Mouse (Mus musculus): ENCODE data around the gene Gjb3.
A peak's percentile ranks its signal among the peaks of the same experiment; 100 is the strongest.

Gene Gjb3

DNA sequence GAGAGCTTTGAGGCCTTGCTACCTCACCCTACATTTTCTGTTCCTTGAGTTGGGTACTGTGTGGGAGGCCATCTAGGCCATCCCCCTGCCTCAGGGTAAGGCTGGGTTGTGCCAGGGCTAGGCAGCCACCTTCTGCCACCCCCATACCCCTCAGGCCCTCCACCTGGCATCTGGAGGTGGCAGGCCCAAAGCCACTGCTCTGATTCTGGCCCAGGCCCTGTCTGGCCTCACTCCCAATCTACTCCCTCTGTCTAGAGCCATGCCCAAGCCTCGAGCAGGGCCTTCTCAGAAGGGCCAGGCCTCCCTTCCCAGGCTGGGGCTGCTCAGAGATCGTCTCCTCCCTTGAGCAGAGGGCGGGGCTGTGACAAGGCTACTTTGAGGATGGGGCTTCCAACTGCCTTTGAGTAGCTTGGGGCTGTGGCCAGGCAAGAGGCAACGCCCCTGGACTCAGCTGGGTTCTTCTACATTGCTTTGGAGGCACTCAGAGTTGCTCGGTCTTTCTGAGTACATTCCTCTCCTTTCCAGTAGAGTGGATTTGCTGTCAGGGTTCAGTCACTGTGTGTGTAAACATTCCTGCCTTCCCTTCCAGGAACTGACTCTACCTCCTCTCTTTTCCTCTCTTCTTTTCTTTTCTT, 4.3 kb upstream of the Gjb3 start:
- no peak for DNase-seq (ENCODE audit: low spot score in 2 of 2)

DNA sequence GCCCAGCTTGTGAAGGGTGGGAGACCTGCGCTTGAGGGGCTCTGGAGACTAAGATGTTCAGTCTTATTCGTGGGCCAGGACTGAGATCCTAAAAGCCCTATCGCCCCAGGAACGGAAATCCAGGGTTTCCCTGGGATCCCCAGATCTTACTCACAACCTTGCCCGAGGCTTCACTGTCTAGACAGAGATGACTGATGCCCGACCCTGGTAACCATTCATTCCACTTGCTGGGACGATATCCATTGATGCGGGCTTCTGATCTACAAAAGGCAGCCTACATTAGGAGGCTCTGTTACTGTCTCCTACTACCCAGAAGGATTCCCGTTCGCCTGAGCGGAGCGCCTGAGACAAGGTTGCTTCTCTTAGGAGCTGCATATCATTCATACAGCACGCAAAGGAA, 527 bp upstream of the Gjb3 start:
- no peak for DNase-seq (ENCODE audit: low spot score in 2 of 2)

DNA sequence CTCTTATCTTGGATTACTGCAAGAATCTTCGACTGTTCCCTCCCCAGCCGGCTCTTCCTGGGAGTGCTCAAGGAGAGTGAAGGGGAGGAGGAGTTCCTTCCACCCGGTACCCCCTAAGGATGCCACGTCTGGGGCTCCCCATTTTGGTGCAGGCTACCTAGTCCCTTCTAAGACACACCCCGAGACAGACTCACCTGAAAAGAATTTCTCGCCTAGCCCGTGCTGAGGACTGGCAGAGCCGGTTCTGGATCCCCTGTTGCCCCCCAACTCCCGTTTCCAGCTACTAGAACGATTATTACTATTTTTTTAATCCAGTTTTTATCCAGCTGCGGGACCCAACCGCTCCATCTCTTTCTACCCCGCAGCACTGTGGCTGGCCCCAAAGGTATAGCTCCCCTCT, 893 bp downstream of the Gjb3 start:
- no peak for DNase-seq (ENCODE audit: low spot score in 2 of 2)

DNA sequence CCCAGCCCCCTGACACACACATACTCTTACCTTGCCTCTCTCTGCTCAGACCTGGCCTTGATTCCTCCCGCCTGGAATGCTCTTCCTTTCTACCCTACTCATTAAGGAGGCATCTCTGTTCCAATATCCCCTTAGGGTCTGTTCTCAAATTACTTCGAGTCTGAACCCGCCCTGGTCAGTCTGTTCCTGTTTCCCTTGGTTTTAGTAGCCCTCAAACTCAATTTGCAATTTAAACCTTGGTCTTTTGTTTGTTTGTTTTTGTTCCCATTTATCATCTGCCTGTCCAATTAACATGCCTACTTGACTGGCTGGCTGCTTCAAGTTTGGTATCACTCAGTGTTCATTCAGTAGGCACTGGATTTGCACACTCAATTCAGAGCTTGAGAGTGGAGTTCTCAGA, 1.6 kb downstream of the Gjb3 start:
- no peak for DNase-seq (ENCODE audit: low spot score in 2 of 2)

DNA sequence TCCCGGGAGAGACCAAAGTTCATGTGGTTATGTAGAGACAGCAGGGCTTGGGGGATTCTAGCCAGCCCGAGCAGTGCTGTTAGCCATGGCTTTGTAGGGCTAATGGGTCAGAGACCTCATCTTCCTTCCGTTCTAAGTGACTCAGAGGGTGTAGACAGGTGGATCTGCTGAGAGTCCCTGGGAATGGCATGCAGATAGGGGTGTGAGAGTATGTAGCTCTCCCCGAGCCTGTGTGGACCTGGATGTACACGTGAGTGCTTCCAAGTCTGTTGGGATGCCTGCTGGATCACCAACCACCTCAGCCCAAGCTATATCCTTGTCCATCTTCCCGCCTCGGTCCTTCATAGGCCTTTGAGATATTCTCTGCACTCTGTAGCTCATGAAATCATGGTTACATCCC, 2.3 kb downstream of the Gjb3 start:
- DNase-seq (ENCODE audit: low spot score in 2 of 2) = no peak

DNA sequence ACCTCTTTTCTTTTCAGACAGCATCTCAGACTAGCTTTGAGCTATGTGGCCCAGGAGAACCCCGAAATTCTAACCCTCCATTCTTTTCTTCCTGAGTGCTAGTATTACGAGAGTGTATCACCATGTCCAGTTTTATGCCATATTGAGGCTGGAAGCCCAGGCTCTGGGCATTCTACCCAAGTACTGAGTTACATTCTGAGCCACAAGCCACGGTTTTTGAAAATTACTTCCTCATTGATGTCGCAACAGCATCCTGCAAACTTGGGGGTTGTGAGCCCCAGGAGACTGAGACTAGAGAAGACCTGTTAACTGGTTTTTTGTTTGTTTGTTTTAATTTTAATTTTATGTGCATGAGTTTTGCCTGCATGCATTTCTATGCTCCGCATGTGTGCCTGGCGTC, 2.9 kb downstream of the Gjb3 start:
- DNase-seq (ENCODE audit: low spot score in 2 of 2) = no peak

DNA sequence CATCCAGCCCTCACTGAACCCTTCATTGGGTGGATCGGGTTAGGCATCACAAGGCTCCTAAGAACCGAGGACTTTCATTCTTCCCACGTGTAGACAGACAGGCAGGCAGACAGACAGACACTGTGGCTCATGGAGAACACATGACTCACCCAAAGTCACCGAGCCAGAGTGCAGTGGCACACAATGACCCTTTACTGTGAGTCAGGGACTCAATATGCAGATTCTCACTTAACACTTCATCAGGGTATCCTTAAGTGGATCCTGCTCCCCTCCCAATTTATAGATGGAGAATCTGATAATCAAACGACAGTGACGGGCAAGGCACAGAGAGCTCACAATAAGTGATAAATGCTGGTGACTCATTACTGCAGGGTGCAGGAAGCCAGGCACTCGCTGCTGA, 3.4 kb downstream of the Gjb3 start:
- DNase-seq (ENCODE audit: low spot score in 2 of 2) = no peak

DNA sequence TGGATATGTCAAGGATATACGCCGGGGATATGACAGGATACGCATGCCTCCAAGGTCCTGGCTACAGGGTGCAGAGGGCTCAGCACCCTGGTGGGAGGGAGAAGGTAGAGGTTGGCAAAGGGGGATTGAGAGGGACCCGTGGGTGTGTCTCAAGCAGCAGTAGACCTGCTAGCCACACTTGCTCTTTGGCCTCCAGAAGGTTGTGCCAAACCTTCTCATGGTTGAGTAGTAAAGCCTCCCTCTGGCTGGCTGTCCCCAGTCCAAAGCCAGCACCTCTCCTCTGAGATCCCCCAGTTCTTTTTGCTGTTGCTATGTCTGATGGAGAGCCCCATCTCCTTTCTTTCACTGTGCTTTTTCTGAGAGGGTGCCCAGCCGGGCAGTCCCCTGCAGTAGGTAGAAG, 5.4 kb downstream of the Gjb3 start:
- DNase-seq (ENCODE audit: low spot score in 2 of 2) = no peak

DNA sequence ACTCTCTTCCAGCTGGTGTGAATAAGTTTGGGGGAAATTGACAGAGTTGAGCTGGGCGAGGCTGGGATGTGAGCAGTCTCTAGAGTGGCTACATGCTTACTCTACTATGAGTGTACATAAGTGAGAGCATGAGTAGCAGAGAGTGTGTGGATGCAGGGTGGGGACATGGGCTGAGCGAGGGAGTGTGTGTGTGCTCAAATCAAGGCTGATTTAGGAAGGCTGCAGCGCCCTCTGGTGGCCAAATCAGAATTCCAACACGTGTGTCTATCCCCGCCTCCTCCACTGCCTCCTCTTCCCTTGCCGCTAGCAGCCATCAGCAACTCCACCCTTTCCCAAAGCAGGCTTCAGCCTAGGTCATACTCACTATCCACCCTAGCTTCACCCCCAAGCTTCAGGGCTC, 5.9 kb downstream of the Gjb3 start:
- peak; percentile 37 to 73 for DNase-seq (ENCODE audit: low spot score in 2 of 2)

DNA sequence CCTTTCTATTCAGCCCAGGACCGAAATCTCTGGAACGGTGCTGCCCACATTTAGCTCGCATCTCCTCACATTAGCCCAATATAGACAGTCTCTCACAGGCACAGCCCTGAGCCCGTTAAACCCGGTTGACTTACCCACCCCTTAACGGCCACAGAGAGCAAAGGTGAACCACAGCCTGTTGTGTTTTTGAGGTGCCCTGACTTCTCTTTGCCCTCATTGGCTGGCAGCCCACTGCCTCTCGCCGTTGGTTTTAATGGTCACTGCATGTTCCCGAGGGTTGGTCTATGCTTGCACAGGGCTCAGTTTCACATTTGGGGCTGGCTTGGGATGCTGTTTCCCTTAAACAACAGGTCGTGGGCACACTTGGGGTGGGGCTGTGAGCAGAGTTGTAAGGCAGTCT, 6.3 kb downstream of the Gjb3 start:
- no peak for DNase-seq (ENCODE audit: low spot score in 2 of 2)

DNA sequence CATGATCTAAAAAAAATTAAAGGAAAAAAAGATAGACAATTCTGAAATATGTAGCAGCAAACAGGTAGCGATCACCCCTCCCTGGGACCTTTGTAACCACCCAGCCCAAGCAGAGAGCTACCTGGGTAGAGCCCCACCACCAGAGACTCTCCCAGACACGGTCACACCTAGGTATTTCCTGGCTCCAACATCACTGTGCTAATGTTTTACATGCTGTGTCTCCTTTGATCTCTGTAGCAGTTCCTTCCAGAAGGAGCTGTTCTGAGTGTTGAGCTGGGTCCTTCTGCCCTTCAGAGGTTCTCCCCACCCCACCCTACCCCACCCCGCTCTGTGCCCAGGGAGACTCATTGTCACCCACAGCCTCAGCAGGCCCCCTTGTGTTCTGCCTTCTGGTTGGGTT, 7.0 kb downstream of the Gjb3 start:
- no peak for DNase-seq (ENCODE audit: low spot score in 2 of 2)

DNA sequence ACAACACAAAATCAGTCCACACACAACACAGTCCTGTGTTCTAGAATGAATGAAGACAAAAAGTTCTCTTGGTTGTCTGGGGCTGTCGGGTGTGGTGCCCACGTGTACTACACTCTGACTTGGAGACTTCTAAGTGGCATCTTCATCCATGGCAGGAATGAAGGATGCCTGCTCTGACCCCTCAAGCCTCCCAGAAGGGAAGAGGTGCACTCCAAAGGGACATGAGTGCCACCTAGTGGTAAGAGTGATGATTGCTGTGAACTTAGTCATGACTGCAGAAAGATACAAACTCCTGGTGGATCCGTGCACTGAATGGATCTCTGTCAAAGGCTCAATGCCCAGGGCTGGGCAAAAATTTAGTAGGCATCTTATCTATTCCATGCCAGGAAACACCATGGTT, 11.0 kb downstream of the Gjb3 start:
- DNase-seq (ENCODE audit: low spot score in 2 of 2) = peak in 1 of 2 experiments; percentile 56

DNA sequence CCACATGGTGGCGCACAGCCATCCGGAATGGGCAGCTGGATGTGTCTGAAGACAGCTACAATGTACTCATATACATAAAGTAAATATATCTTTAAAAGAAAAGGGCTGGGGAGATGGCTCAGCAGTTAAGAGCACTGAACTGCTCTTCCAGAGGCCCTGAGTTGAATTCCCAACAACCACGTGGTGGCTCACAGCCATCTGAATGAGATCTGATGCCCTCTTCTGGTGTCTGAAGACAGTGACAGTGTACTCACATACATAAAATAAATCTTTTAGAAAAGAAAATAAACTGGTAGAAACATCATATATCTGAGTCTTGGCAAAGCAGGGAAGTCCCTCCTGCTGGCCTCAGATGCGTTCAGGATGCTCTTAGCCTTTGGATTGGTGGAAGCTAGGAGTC, 13.5 kb downstream of the Gjb3 start:
- DNase-seq (ENCODE audit: low spot score in 2 of 2) = no peak

DNA sequence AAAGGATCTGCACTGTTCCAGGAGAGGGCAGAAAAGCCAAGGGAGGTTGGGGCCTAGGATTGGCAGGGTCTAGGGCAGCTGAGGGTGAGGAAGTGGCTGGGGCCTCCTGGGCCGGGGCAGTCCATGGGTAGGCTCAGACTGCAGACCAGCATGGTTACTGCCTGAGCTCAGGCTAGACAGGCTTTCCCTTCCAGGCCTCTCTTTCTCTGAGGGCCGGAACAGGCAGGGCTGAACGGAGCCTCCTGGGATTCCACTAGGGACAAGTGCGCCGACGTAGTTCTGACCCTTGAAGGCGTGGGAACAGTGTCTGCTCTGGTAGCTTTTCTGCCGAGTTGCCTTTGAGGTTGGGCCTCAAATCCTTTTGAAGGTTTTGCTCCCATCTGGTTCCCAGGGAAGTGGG, 14.9 kb downstream of the Gjb3 start:
- DNase-seq (ENCODE audit: low spot score in 2 of 2) = no peak

DNA sequence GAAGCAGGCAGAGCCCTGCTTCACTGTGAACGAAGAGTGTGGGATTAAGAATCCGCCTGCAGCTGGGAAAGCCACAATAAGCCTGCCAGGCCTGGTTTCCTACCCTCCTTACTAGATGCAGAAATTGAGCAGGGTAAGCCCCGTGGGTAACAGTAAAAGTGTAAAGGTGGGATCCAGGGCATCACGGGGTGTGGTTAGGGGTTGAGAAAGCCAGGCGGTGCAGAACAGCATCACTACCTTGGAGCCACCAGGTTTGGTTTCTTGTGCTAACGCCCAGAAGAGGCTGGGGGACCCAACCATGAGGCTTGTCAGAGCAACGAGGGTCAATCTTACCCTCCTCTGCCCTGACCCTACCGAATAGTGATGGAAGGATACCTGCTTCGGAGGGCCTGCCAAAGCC, 16.1 kb downstream of the Gjb3 start:
- no peak for DNase-seq (ENCODE audit: low spot score in 2 of 2)

DNA sequence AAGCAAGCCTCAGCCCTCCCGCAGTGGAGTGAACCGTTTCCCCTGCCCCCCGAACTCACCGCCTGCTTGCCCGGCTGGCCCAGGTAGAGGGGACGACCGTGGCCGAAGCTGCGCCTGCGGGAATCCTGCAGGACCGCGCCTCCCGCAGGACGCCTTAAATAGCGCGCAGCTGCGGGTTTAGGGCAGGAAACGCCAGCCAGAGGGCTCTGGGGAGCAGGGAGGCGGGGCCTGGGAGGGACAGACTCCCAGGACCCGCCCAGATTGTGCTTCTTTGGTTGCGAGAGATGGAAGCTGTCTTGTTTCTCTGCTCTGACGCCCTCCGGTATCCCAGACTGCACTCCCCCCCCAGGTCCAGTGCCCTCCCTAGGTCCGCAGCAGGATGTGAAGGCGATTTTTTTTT, 16.8 kb downstream of the Gjb3 start, which contains the start of gene Gja4:
TSS of gene Gja4 (minus strand) at position 179 of the 400 bp plus-strand sequence.
- peak; percentile 29 to 56 for DNase-seq (ENCODE audit: low spot score in 2 of 2)

DNA sequence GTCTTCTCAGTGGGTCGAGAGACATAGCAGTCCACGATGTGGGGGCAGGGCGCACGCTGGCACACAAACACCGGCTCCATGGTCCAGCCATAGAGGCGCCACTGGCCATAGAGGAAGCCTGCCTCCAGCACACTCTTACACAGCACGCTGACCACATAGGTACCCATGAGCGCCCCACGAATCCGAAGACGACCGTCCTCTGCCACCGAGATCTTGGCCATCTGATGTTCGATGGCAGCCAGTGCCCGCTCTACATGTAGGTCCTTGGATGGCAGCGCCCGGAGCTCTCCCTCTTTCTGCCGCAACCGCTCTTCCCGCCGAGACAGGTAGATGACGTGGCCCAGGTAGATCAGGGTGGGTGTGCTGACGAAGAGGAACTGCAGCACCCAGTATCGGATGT, 18.3 kb downstream of the Gjb3 start:
- no peak for DNase-seq (ENCODE audit: low spot score in 2 of 2)

DNA sequence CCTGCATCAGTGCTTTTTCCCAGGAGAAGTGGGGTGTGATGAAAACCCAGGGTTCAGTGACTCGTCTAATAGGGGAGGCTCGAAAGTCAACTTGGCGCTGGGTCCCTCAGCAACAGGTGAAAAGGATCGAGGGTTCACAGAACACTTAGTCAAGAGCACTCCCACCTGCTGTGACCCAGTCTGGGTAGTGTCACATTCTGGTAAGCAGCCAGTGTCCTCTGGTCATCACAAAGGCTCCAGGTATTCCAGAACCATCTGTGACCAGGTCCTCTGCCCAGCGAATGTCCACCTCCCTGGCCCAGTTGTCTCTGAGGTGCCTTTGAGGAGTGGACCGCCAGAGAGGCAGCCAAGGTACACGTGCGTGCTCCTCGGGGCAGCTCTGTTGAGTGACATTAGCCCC, 19.1 kb downstream of the Gjb3 start:
- DNase-seq (ENCODE audit: low spot score in 2 of 2) = no peak

DNA sequence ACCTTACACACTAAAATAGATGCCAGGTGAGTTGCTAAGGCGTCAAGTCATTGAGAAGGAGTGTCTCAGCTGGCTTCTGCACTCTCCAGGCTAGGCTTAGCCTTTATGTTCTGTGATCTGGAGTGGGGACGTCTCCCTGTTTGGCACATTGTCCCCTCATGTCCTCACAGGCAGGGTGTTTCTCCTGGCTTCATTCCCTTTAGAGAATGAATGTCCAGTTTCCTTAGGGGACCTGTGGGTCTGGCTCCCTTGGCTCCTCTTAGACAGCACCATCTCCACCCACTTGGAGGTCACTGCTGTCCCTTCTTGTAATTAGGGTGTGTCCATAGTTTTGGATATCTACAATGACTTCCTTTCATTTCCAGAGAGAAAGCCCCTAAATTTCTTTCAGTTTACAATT, 23.7 kb downstream of the Gjb3 start:
- no peak for DNase-seq (ENCODE audit: low spot score in 2 of 2)

DNA sequence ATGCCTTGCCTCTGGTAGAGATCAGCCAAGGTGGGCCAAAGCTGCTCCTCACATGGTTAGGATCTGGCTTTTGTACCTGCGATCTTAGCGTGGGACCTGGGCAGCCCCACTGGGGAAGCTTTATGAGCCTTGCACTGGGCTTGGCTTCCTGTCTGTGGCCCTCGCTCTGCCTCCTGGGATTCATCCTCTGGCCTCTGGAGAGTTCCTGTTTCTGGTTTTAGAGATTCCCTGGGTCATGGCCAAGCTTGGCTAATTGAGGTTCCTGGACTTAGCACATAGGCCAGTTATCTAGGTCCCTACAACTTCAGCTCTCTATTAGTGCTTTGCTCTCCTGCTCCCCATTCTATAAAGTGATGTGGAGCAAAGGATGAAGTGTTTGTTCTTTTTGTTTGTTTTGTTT, 26.8 kb downstream of the Gjb3 start:
- no peak for DNase-seq (ENCODE audit: low spot score in 2 of 2)

DNA sequence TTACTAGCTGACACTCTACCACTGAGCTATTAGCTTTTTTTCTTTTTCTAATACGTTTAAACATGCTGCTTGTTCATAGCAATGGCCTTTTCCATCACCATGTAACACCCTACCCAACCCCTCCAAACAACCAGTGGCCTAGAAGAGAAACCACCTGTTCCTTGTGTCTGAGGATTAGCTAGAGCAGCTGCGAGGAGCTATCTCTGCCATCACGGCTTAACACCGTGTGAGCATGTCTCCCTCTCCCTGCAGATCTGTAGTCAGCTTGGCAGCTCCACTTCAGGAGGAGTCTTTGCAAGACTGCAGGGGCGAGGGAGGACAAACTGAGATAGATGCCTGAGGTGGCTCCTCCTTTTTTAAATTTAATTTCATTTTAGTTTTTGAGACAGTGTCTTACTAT, 30.1 kb downstream of the Gjb3 start:
- DNase-seq (ENCODE audit: low spot score in 2 of 2) = no peak

DNA sequence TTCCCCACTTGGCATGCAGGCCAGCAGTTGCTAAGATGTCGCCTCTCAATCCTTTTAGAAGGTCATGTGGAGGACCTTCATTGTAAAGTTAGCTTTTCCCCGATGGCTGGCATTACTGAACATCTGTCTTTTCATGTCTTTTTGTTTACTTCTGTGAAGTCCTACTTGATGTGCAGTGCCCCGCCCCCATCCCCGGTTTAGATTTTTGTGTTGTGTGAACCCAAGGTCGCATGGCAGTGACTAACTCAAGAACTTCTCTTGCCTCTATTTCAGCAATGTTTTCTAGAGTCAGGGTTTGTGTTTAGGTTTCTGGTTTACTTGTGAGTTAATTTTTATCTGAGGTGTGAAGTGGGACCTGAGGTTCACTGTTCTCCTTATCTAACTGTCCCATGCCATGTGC, 38.0 kb downstream of the Gjb3 start:
- no peak for DNase-seq (ENCODE audit: low spot score in 2 of 2)

DNA sequence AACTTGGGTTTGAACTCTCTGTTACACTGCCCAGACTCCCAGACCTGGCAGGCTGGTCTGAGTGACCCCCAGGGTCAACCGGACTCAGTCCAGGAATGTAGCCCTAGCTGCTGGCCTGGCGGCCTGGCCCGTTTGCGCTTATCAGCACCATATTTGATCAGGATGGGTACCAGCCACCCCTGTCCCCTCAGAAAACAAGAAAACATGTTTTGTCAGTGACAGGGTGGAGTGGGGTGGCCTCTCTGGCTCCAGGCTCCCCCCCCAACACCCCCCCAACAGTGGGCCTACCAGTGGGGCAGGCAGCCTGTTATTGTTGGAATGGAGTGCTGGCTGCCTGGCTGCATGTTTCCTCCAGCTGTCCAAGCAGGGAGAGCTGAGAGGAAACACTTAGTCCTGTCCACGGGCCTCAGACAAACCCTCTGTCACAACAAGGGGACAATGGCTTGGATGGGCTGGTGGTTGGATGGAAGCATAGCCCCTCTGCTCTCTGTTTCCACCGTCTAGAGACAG, 41.5 kb downstream of the Gjb3 start:
- DNase-seq (ENCODE audit: low spot score in 2 of 2) = no peak

DNA sequence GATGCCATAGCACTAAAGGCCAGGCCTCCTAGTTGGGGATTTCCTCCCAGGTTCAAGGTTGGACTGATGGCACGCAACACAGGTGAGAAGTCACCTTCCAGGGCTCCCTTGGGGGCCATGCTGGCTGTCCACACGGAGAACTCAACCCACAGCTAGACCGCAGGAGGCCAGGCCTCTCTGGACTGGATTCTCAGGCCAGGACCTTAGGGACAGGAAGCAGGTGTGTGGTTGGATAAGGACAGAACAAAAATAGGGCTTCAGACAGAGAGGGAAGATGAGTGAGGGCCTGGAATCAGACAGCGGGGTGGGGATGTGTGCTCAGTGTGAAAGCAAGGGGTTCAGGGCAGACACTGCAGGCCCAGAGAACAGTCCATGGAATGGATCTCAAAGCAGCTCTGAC, 43.7 kb downstream of the Gjb3 start:
- no peak for DNase-seq (ENCODE audit: low spot score in 2 of 2)

Measured in frontal cortex, postnatal 14 days (tissue).